Mouse (Mus musculus): ENCODE measurements around the gene Arnt2. TPM values are rescaled to one million over a fixed set of nuclear protein-coding genes. Genes with fewer than 3 reads are reported as not detected.

Gene Arnt2
- polyA plus RNA-seq, 1 experiment = 15.3 TPM

DNA sequence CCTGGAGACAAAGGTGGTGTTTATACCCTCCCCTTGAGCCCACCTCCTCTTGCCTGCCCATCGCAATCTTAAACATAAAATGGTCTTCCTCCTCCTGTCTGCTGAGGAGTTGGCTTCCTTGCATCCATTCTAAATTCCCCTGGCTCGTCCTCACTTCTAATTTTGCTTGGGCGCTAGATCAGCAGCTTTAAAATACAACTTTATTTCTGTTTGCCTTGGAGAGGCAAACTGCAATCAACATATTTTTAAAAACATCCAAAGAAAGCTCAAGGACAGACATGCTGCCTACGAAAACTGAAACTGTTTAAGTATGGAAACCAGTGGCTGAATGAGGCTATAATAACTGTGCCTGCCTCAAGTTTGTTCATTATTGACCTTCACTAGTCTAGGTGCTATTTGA is 127.7 kb downstream of the Arnt2 start:
- no peaks in the 10 kb centered on the region for H3K36me3 ChIP-seq (ENCODE audit: control insufficient read depth, insufficient read depth, low read length)
- H3K27me3 ChIP-seq (replicated peaks; ENCODE audit: control insufficient read depth, insufficient read depth, low read length) = no peaks in the 10 kb centered on the region
- H3K27ac ChIP-seq (ENCODE audit: insufficient read depth, low read depth, low read length) = no peak overlapping the region
- H3K4me3 ChIP-seq (ENCODE audit: insufficient read depth, low read depth, low read length) = no peak overlapping the region
- 75% methylated on average over 4 of the region's 4 CpGs for WGBS
- no peak for TF ChIP-seq POLR2A (IDR thresholded peaks at IDR 0.05; ENCODE audit: low read depth, low read length)
- TF ChIP-seq CTCF (conservative IDR thresholded peaks at IDR 0.05; ENCODE audit: insufficient read depth, insufficient read length, low read depth, low read length) = no peak
- H3K4me1 ChIP-seq (ENCODE audit: control insufficient read depth, insufficient read depth, low read length) = no peaks in the 10 kb centered on the region
- no peak for DNase-seq

DNA sequence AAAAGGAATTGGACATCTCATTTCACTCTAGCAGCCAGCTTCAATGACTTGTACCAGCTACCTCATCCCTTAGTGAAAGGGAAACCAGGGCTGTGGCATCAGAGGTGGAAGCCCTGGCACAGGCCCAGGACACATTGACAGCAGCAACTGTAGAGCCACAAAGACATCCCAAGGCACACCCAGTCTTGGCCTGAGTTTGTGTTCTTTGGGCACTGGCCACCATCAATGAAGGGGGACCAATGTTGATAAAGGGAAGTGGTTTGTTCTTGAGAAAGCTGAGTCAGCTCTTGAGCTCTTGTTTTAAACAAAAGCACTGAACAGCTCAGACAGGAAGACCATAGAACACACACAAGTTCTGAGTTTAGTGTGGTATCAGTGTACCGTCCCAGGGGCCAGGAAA is 130.7 kb downstream of the Arnt2 start:
- 64% methylated on average over 1 of the region's 1 CpGs for WGBS
- DNase-seq = no peak

DNA sequence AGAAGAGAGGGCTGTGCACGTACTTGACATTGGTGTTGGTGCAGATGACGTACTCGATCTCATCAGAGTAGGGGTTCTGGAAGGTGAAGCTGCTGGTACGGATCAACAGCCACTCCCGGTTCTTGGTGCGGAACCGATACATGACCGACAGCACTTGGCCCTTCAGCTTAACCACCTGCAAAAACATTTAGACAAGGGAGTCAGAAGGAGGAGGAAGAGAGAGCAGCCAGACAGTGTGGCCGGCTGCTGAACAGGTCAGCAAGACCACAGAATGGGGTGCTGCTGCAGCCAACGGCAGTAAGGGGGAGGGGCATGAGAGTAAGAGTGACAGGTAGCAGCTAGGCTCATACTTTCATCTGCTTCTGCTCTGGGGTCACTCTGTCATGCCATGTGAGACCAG is 134.7 kb downstream of the Arnt2 start:
- no peak for TF ChIP-seq CTCF (conservative IDR thresholded peaks at IDR 0.05; ENCODE audit: insufficient read depth, insufficient read length, low read depth, low read length)
- H3K27me3 ChIP-seq (replicated peaks; ENCODE audit: control insufficient read depth, insufficient read depth, low read length) = no peaks in the 10 kb centered on the region
- H3K27ac ChIP-seq (ENCODE audit: insufficient read depth, low read depth, low read length) = no peak overlapping the region
- no peak for DNase-seq
- WGBS = 57% methylated on average over 10 of the region's 10 CpGs
- peaks cover 15% of the 10 kb centered on the region for H3K4me1 ChIP-seq (ENCODE audit: control insufficient read depth, insufficient read depth, low read length)
- H3K4me3 ChIP-seq (ENCODE audit: insufficient read depth, low read depth, low read length) = no peak overlapping the region
- H3K36me3 ChIP-seq (ENCODE audit: control insufficient read depth, insufficient read depth, low read length) = no peaks in the 10 kb centered on the region

More for the DNA sequence above, 130.7 kb downstream of the Arnt2 start:
- Histone ChIP-seq H3K27ac (ENCODE audit: insufficient read depth, low read depth, low read length) (no peak overlapping the region), H3K27me3 (replicated peaks; ENCODE audit: control insufficient read depth, insufficient read depth, low read length) (no peaks in the 10 kb centered on the region), H3K4me1 (ENCODE audit: control insufficient read depth, insufficient read depth, low read length) (no peaks in the 10 kb centered on the region), H3K4me3 (ENCODE audit: insufficient read depth, low read depth, low read length) (no peak overlapping the region), H3K36me3 (ENCODE audit: control insufficient read depth, insufficient read depth, low read length) (no peaks in the 10 kb centered on the region)
- TF ChIP-seq POLR2A (IDR thresholded peaks at IDR 0.05; ENCODE audit: low read depth, low read length) (no peak), CTCF (conservative IDR thresholded peaks at IDR 0.05; ENCODE audit: insufficient read depth, insufficient read length, low read depth, low read length) (no peak)

DNA sequence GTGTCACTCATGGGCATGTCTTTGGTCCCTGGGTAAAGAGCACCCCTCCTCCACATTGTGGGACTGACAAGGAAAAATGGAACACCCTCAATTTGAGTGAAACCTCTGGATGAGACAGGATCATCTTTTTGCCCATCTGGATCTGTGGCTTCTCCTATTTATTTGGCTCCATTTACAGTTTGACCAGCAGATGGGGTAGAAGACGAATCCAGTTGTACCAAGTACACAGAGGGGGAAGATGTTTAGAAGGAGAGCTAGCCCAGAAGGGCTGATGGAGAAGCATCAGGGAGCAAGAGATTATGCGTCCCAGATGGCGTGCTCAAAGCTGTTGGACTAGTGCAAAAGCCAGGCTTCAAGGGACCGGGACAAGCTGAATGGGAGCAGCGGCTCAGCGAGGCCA is 136.0 kb downstream of the Arnt2 start:
- TF ChIP-seq CTCF (conservative IDR thresholded peaks at IDR 0.05; ENCODE audit: insufficient read depth, insufficient read length, low read depth, low read length) = no peak
- DNase-seq = no peak
- Histone ChIP-seq H3K4me1 (ENCODE audit: control insufficient read depth, insufficient read depth, low read length) (peaks cover 15% of the 10 kb centered on the region), H3K27ac (ENCODE audit: insufficient read depth, low read depth, low read length) (no peak overlapping the region), H3K4me3 (ENCODE audit: insufficient read depth, low read depth, low read length) (no peak overlapping the region), H3K36me3 (ENCODE audit: control insufficient read depth, insufficient read depth, low read length) (no peaks in the 10 kb centered on the region), H3K27me3 (replicated peaks; ENCODE audit: control insufficient read depth, insufficient read depth, low read length) (no peaks in the 10 kb centered on the region)
- WGBS = 90% methylated on average over 6 of the region's 6 CpGs

DNA sequence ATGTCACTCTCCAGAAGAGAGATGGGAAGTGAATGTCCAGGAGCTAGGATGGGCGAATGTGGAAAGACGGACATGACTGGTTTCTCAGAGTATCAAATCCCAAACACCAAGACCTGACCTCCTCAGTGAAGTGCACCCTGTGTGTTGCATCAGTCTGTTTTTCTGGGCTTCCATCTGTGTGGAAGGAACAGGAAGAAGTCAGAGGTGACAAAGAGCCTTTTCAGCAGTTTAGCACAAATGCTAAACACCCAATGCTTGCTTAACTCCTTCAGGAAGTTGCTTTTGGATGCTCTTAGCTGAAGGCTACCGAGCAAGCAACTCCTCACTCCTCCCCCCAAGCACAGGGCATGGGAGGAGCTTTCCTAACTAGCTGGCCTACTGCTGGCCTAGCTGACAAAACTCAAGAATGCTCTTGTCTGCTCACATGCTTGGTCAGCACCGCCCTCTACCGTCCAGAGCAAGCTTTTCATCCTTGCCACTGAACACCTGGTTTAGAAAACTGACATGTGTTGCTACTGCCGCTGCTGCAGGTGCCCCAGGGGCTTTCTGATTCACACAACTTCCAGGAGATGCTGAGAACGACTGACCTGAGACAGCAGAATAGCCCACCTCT is 137.7 kb downstream of the Arnt2 start:
- Histone ChIP-seq H3K4me3 (ENCODE audit: insufficient read depth, low read depth, low read length) (no peak overlapping the region), H3K27me3 (replicated peaks; ENCODE audit: control insufficient read depth, insufficient read depth, low read length) (no peaks in the 10 kb centered on the region), H3K27ac (ENCODE audit: insufficient read depth, low read depth, low read length) (peak overlapping the region; percentile 88), H3K4me1 (ENCODE audit: control insufficient read depth, insufficient read depth, low read length) (peaks cover 15% of the 10 kb centered on the region), H3K36me3 (ENCODE audit: control insufficient read depth, insufficient read depth, low read length) (no peaks in the 10 kb centered on the region)
- TF ChIP-seq POLR2A (IDR thresholded peaks at IDR 0.05; ENCODE audit: low read depth, low read length) (no peak), CTCF (conservative IDR thresholded peaks at IDR 0.05; ENCODE audit: insufficient read depth, insufficient read length, low read depth, low read length) (peak; percentile 100; the same call in 1 of the 2 replicates)
- 17% methylated on average over 7 of the region's 7 CpGs for WGBS
- DNase-seq = peak; percentile 93

DNA sequence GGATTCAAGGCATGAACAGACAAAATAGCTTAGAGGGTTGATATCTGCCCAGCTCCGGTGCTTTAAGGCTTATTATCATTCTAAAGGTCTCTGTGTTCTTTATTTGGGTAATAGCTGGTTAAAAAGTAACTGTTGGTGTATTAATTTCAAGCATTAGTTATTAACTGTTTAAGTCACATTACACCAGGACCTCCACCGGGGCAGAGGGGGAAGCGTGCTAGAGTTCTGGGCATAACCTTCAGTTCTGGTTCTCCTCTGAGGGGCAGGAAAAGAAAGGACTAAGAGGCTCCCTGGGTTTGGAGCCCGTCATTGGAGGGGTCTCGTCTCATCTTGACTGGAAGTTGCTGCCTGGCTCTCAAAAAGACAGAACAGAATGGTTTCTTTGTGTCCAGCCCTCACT is 138.5 kb downstream of the Arnt2 start:
- Histone ChIP-seq H3K27ac (ENCODE audit: insufficient read depth, low read depth, low read length) (peak overlapping the region; percentile 88), H3K4me1 (ENCODE audit: control insufficient read depth, insufficient read depth, low read length) (peaks cover 15% of the 10 kb centered on the region), H3K4me3 (ENCODE audit: insufficient read depth, low read depth, low read length) (peak overlapping the region; percentile 23; the same call in 1 of the 2 replicates), H3K27me3 (replicated peaks; ENCODE audit: control insufficient read depth, insufficient read depth, low read length) (no peaks in the 10 kb centered on the region), H3K36me3 (ENCODE audit: control insufficient read depth, insufficient read depth, low read length) (no peaks in the 10 kb centered on the region)
- WGBS = 40% methylated on average over 5 of the region's 5 CpGs
- DNase-seq = peak; percentile 57
- TF ChIP-seq CTCF (conservative IDR thresholded peaks at IDR 0.05; ENCODE audit: insufficient read depth, insufficient read length, low read depth, low read length) (no peak), POLR2A (IDR thresholded peaks at IDR 0.05; ENCODE audit: low read depth, low read length) (no peak)

DNA sequence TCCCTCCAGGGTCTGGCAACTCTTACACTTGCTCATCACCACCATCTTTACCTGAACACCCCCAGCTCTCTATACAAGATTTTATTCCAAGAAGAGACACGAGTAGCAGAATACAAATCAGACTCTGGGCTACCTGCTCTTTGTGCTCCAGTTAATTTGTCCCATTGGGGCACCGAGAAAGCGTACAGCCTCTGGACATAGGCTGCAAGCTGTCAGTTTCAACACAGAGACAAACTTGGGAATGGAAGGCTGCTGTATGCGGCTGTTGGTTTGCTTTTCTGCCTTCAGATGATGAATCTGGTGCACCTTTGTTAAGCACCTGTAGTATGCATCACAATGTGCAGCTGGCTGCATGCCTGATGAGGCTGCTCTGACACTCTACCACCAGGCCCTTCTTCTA is 146.5 kb downstream of the Arnt2 start:
- Histone ChIP-seq H3K27ac (ENCODE audit: insufficient read depth, low read depth, low read length) (no peak overlapping the region), H3K4me3 (ENCODE audit: insufficient read depth, low read depth, low read length) (no peak overlapping the region), H3K27me3 (replicated peaks; ENCODE audit: control insufficient read depth, insufficient read depth, low read length) (no peaks in the 10 kb centered on the region), H3K36me3 (ENCODE audit: control insufficient read depth, insufficient read depth, low read length) (no peaks in the 10 kb centered on the region), H3K4me1 (ENCODE audit: control insufficient read depth, insufficient read depth, low read length) (peaks cover 7% of the 10 kb centered on the region; the same call in 1 of the 2 replicates)
- WGBS = 89% methylated on average over 4 of the region's 4 CpGs
- no peak for TF ChIP-seq POLR2A (IDR thresholded peaks at IDR 0.05; ENCODE audit: low read depth, low read length)
- TF ChIP-seq CTCF (conservative IDR thresholded peaks at IDR 0.05; ENCODE audit: insufficient read depth, insufficient read length, low read depth, low read length) = no peak
- no peak for DNase-seq
